Mouse (Mus musculus): ENCODE measurements around the gene Smc5.

Smc5 gene

GRCm38 (mm10) chr19:23188986-23189385 is 84.7 kb downstream of the Smc5 start:
- DNase-seq = no peak

GRCm38 (mm10) chr19:23187732-23188131 is 86.0 kb downstream of the Smc5 start:
- DNase-seq = no peak

GRCm38 (mm10) chr19:23184068-23184467 is 89.6 kb downstream of the Smc5 start:
- no peak for DNase-seq

- DNase-seq = no peak
Measured at GRCm38 (mm10) chr19:23183493-23183892, 90.2 kb downstream of the Smc5 start.

GRCm38 (mm10) chr19:23178533-23178932 is 95.2 kb downstream of the Smc5 start:
- DNase-seq = no peak

GRCm38 (mm10) chr19:23175511-23175910 is 98.2 kb downstream of the Smc5 start:
- no peak for DNase-seq

- no peak for DNase-seq
Measured at GRCm38 (mm10) chr19:23175090-23175489, 98.6 kb downstream of the Smc5 start.

GRCm38 (mm10) chr19:23171136-23171535 is 102.6 kb downstream of the Smc5 start:
- DNase-seq = no peak

GRCm38 (mm10) chr19:23170476-23170875 is 103.2 kb downstream of the Smc5 start:
- DNase-seq = peak; percentile 77 to 87

- no peak for DNase-seq
Measured at GRCm38 (mm10) chr19:23169659-23170050, 104.0 kb downstream of the Smc5 start.

- no peak for DNase-seq
Measured at GRCm38 (mm10) chr19:23168899-23169658, 104.6 kb downstream of the Smc5 start.

GRCm38 (mm10) chr19:23166550-23167284 is 107.0 kb downstream of the Smc5 start:
- DNase-seq = no peak

GRCm38 (mm10) chr19:23164651-23165240 is 109.0 kb downstream of the Smc5 start:
- peak in 1 of 2 experiments; percentile 34 for DNase-seq

- DNase-seq = no peak
Measured at GRCm38 (mm10) chr19:23163361-23163760, 110.3 kb downstream of the Smc5 start.

GRCm38 (mm10) chr19:23162877-23163276 is 110.8 kb downstream of the Smc5 start:
- DNase-seq = peak in 1 of 2 experiments; percentile 24

- DNase-seq = peak in 1 of 2 experiments; percentile 37
Measured at GRCm38 (mm10) chr19:23162387-23162809, 111.3 kb downstream of the Smc5 start.

- DNase-seq = no peak
Measured at GRCm38 (mm10) chr19:23159780-23160395, 113.8 kb downstream of the Smc5 start.
